Mouse (Mus musculus) adrenal gland, postnatal 25 days (tissue): ENCODE measurements at regions not wholly inside any gene's neighbourhood (a gene's known extent, or its start where the extent isn't known, plus 50 kb on each side); places are given as distances from the start of the nearest gene placed in this dataset.
A peak's percentile ranks its signal among the peaks of the same experiment; 100 is the strongest.
"Not testable (repeated sequence)": the region's sequence is repeated elsewhere in the genome, so short reads cannot be mapped to it uniquely, and the experiment has no call there.

Experiments
- DNase-seq: peaks from one replicate; pipeline ENCODE4 v3.0.0; 2021; ENCODE audit warnings: mixed read lengths

GRCm38 (mm10) chr10:118603857-118604414 lies 163.1 kb downstream of the Ifng start:
- no peak for DNase-seq

DNA sequence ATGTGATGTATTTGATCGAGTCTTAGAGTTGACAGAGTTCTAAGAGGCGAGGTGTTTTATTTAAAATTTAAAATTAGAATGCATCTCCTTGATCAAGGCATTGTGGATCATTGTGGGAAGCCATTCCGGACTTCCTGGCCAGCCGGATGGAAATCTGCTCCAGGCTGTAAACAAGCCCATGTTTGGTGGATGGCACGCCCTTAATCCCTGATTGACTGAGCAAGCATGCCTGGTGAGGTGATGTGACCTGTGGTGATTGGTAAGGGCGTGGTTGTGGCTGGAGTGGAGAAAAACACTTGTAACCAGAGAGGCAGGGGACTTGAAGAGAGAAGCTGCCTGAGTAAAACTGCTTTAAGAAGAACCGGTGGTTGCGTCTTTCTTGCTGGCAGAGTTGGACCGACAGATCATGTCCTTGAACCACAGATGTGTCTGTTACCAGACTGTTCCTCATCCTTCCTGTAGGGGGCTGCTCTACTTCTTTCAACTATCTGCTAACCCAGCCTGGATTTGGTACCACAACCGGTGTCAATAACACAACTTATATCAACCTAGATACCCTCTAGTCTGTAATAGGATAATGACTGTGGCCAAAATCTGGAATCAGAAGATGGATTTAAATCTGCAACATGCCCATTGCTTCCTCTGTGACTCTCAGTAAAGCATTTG lies 164.4 kb downstream of the Ifng start:
- DNase-seq, result no peak

GRCm38 (mm10) chr10:118607418-118607817 lies 166.6 kb downstream of the Ifng start:
- DNase-seq, result no peak

DNA sequence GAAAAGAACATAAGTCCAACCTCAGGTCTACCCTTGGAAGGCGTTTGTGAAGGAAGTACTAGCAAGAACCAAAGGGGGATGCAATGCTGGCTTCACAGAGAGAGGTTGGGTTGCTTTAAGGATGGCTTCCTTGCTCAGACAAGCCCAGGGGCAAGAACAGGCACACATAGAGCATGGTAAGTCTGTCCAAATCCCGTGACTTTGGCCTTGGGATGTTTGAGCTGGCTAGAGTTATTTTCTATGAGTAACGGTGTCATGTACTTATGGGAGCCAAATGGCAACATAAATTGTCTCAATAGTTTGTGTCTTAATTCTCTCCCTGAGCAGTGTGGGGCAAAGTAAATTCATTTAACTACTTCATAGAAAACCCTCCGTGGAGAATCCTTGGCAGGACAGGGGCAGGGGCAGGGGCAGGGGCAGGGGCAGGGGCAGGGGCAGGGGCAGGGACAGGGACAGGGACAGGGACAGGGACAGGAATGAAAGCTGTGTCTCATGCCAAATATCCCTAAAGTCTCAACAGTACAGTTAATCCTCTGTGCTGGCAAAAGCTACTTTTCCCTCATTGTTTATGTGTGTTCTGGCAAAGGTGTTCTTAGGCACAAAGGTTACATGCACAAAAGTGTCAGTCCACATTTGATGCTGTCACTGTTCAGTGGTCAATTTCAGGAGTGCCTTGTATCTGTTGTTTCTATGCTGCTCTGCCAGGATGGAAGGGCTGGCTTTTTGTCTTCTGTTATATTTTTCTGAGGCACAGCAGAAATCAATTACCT lies 167.7 kb downstream of the Ifng start:
- peak; percentile 16 for DNase-seq

- no peak for DNase-seq
Observed at GRCm38 (mm10) chr10:118609157-118609556, 168.3 kb downstream of the Ifng start.

GRCm38 (mm10) chr10:118610868-118611461 lies 170.1 kb downstream of the Ifng start:
- DNase-seq, result no peak

- no peak for DNase-seq
Observed at GRCm38 (mm10) chr10:118612091-118612490, 171.2 kb downstream of the Ifng start.

- no peak for DNase-seq
Observed at GRCm38 (mm10) chr10:118613056-118613695, 172.3 kb downstream of the Ifng start.

GRCm38 (mm10) chr10:118614251-118614865 lies 173.5 kb downstream of the Ifng start:
- DNase-seq, result no peak

- no peak for DNase-seq
Observed at GRCm38 (mm10) chr10:118615131-118616020, 174.5 kb downstream of the Ifng start.

DNA sequence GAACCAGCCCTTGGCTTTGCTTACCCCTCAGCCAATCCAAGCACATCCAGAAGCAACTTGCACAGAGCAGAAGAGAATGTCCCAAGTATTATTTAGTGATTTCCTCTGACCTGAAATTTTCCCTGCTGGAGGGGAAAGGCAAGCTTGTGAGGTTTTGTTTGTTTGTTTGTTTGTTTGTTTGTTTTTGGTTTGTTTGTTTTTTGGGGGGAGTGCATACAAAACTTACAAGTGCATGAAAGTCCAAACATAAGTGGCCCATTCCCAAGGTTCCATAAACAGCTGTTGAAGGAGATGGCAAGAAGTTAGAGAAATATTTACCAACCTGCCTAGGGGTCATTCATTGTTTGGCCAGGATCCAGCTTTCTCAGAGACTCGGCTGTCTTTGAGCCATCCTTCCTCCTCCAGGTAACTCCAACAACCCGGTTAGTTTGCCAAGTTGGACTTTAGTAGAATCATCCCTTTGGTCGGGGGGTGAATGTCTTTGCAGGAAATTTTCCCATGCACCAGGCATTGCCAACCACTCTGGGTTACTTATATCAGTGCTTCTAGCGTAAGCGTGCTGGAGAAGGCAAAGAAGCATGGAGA lies 175.3 kb downstream of the Ifng start:
- DNase-seq, result no peak

GRCm38 (mm10) chr10:118617291-118618044 lies 176.6 kb downstream of the Ifng start:
- DNase-seq, result no peak

- not testable (repeated sequence) for DNase-seq
Observed at GRCm38 (mm10) chr10:118618251-118618650, 177.4 kb downstream of the Ifng start.

GRCm38 (mm10) chr10:118618766-118619600 lies 178.1 kb downstream of the Ifng start:
- DNase-seq, result no peak

DNA sequence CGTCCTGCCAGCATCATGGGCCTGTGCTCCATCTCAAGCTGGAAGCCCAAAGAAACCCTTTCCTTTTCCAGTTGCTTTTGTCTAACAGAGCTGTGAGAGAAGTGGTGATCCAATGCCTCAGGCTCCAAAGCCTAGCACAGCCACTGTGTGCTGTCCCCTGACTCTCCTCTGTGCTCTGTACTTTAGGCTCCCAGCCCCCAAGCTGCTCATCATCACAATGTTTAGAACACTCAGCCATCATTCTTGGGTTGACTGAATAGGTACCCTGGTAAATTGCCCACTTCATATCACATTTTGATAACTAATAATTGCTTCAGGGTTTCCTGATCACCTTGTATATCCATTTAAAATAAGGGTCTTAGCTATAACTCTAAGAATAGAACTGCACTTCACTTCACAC lies 178.8 kb downstream of the Ifng start:
- DNase-seq, result no peak

GRCm38 (mm10) chr10:118620611-118621010 lies 179.8 kb downstream of the Ifng start:
- no peak for DNase-seq

DNA sequence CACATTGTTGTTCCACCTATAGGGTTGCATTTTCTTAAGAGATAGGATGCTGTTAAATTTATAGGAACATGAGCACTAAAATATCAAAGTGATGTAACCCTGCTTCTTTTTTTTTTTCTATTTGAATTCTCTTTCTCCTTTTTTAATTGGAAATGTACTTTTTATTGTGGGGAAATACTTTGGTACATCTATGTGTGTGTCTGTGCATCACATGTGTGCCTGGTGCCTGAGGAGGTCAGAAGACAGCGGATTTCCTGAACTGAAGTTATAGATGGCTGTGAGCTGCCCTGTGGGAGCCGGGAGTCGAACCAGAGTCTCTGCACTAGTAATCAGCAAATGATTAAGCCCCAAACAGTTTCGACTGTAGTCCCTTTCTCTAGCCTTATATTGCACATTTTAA lies 180.7 kb downstream of the Ifng start:
- DNase-seq, result no peak

- DNase-seq, result no peak
Observed at GRCm38 (mm10) chr10:118622131-118622530, 181.3 kb downstream of the Ifng start.

- no peak for DNase-seq
Observed at GRCm38 (mm10) chr10:118622916-118623315, 182.1 kb downstream of the Ifng start.
